Mouse (Mus musculus): Measurements from ENCODE around the gene Ccdc63.

- no peak for TF ChIP-seq CTCF (IDR thresholded peaks at IDR 0.05; ENCODE audit: control insufficient read depth, insufficient read depth, low read length)
- TF ChIP-seq POLR2A (IDR thresholded peaks at IDR 0.05; ENCODE audit: borderline replicate concordance, control insufficient read depth, low read depth, low read length), result no peak
Measured at GRCm38 (mm10) chr5:122158557-122159515, 18.2 kb upstream of the Ccdc63 start.
